Mouse (Mus musculus) testis, adult 2 months (tissue): ENCODE data around the gene Ghdc.

Experiments
- CTCF ChIP-seq: fragments of 200-500 bp; IDR thresholded peaks from 2 replicates; pipeline ENCODE4 v1.5.1; 2012; ENCODE audit warnings: low read depth, mild to moderate bottlenecking, inconsistent platforms, low read length, moderate library complexity; ENCODE audit not compliant: control insufficient read depth, insufficient read depth, insufficient replicate concordance
- POLR2A ChIP-seq: fragments of 200-500 bp; IDR thresholded peaks from 2 replicates; pipeline ENCODE4 v1.6.1; 2012; ENCODE audit warnings: low read depth, mild to moderate bottlenecking, inconsistent platforms, low read length, moderate library complexity; ENCODE audit not compliant: control insufficient read depth

DNA sequence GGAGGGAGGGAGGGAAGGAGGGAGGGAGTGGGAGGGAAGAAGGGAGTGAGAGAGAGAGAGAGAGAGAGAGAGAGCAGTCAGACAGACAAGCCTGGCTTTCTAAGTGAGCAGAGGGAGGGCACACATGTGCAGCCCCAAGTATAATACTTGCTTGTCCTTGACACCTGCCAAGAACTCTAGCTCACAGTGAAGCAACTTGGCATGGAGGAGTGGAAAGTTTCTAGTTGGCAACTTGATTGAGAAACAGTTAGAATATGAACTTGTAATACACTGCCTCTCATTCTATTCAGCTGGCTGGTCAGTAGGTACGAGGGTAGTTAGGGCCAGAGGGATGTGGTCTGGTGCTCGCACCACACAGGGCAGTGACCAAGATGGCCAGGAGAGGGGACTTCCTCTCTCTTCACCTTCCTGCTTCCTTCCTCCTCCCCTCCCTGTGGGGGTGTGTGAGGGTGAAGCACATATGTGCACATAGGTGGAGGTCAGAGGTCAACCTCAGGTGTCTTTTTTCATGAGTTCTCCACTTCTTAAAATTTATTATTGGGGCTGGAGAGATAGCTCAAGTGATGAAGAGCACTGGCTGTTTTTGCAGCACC lies 20.8 kb upstream of the Ghdc start:
- no peak for TF ChIP-seq POLR2A
- no peak for TF ChIP-seq CTCF
